Mouse (Mus musculus) liver, embryonic 11.5 days (tissue): ENCODE data around the gene Cnnm3. TPM values are rescaled to one million over a fixed set of nuclear protein-coding genes. Genes with fewer than 3 reads are reported as not detected.

Experiments
- ATAC-seq: fragments of 200-750 bp; cut with Nextera tagmentation; replicated peaks from 2 replicates; pipeline ENCODE4 v1.8.0; 2017; ENCODE audit warnings: moderate number of reproducible peaks, mild to moderate bottlenecking, moderate TSS enrichment, moderate library complexity; ENCODE audit not compliant: low FRiP score
- DNase-seq: peaks from one replicate; pipeline ENCODE4 v3.0.0-alpha.2; 2017; ENCODE audit warnings: low spot score
- H3K27ac ChIP-seq: fragments of 300-500 bp; sonication (generic); 2 replicates; pipeline ENCODE4 v1.5.1; 2014; ENCODE audit warnings: mild to moderate bottlenecking, low read depth, low read length, control low read depth
- H3K27me3 ChIP-seq: fragments of 300-500 bp; sonication (generic); replicated peaks from 2 replicates; pipeline ENCODE4 v1.6.1; 2014; ENCODE audit warnings: low read length, mixed read lengths; ENCODE audit not compliant: control insufficient read depth, insufficient read depth
- H3K36me3 ChIP-seq: fragments of 300-500 bp; sonication (generic); 2 replicates; pipeline ENCODE4 v1.6.1; 2014; ENCODE audit warnings: mild to moderate bottlenecking, low read length, moderate library complexity, mixed read lengths; ENCODE audit not compliant: control insufficient read depth, insufficient read depth
- H3K4me1 ChIP-seq: fragments of 300-500 bp; sonication (generic); replicated peaks from 2 replicates; pipeline ENCODE4 v1.6.1; 2014; ENCODE audit warnings: low read length, mixed read lengths; ENCODE audit not compliant: control insufficient read depth, insufficient read depth
- H3K4me2 ChIP-seq: fragments of 300-500 bp; sonication (generic); 2 replicates; pipeline ENCODE4 v1.6.1; 2014; ENCODE audit warnings: mild to moderate bottlenecking, control low read depth, moderate library complexity
- H3K4me3 ChIP-seq: fragments of 300-500 bp; sonication (generic); 2 replicates; pipeline ENCODE4 v1.5.1; 2014; ENCODE audit warnings: low read depth, low read length, control low read depth
- H3K9ac ChIP-seq: fragments of 300-500 bp; sonication (generic); 2 replicates; pipeline ENCODE4 v1.6.1; 2014; ENCODE audit warnings: low read depth, low read length, control low read depth
- H3K9me3 ChIP-seq: fragments of 300-500 bp; sonication (generic); 2 replicates; pipeline ENCODE4 v1.6.1; 2016; ENCODE audit warnings: low read length, inconsistent platforms, mixed read lengths; ENCODE audit not compliant: control insufficient read depth
- WGBS: fragments of 180-500 bp; shearing (Covaris S2); extraction: QIAGEN DNeasy Blood & Tissue Kit; methylation state at CpG from one replicate; pipeline ENCODE4 v1.1.7; 2014; 5-methylcytosine and 5-hydroxymethylcytosine counted together
- polyA plus RNA-seq: library from polyadenylated mRNA; unstranded; fragments of >200 nt; fragmentation: Nextera tagmentation; extraction: Ambion mirVana; gene quantifications from 2 replicates; pipeline ENCODE4 v1.2.1, GENCODE M21; 2014

The Cnnm3 gene
- polyA plus RNA-seq, 1 experiment from 2014 or later = 3.3 TPM

GRCm38 (mm10) chr1:36475480-36476110 lies 36.1 kb upstream of the Cnnm3 start:
- no peak overlapping the region for H3K4me3 ChIP-seq
- H3K4me2 ChIP-seq = peak overlapping the region; percentile 17; the same call in 1 of the 2 replicates
- H3K9me3 ChIP-seq = no peaks in the 10 kb centered on the region
- peaks cover 41% of the 10 kb centered on the region for H3K4me1 ChIP-seq
- no peak overlapping the region for H3K27ac ChIP-seq
- H3K36me3 ChIP-seq = no peaks in the 10 kb centered on the region
- WGBS = 53% methylated on average over 8 of the region's 8 CpGs
- H3K27me3 ChIP-seq = 0 out of 2 replicates have a peak, but pooled peaks cover 5% of the 10 kb centered on the region
- ATAC-seq (no peak), DNase-seq (no peak)
- H3K9ac ChIP-seq = no peak overlapping the region

DNA sequence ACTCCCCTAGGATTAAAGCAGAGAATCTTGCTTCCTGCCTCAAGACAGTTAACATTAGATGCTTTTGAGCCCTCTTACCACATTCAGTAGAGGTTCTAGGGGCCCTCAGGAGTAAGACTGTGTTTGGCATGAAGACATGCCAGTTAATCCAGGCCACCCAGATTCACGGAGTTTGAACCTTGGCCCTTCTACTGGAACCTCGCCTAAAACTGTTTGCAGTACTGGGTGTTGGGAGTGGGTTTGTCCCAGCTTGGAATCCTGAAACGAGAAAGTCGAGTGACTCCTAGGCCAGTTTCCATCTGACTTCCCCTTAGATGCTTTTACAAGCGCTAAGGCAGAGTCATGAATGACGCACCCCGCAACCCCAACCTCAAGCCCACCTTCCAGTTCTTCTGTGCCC lies 35.2 kb upstream of the Cnnm3 start:
- Histone ChIP-seq H3K9me3 (no peaks in the 10 kb centered on the region), H3K27me3 (0 out of 2 replicates have a peak, but pooled peaks cover 5% of the 10 kb centered on the region), H3K4me3 (no peak overlapping the region), H3K4me2 (no peak overlapping the region), H3K36me3 (no peaks in the 10 kb centered on the region), H3K27ac (no peak overlapping the region), H3K9ac (no peak overlapping the region), H3K4me1 (peaks cover 41% of the 10 kb centered on the region)
- no peak for ATAC-seq
- DNase-seq = no peak
- WGBS = 70% methylated on average over 7 of the region's 7 CpGs

DNA sequence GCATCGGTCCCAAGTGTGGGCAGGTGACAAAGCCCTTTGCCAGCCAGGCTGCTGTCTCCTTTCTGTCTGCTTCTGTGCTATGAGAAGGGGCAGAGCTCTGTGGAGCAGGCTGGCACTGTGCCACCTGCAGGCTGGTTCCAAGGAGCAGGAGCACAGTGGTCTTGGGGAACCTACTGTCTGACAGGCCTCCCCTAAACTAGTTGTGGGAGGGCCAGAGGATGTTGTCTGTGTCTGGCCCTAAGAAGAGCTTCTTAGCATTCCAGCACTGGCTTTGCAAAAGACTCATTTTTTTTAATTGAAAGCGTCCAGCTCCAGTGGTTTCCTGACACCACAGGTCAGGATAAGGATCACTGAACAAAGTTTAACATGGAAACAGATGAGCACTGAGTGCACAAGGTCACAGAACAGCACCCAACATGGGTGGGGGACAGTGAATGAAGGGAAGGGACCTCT lies 33.3 kb upstream of the Cnnm3 start:
- H3K9ac ChIP-seq = no peak overlapping the region
- DNase-seq = no peak
- H3K27ac ChIP-seq = no peak overlapping the region
- no peaks in the 10 kb centered on the region for H3K27me3 ChIP-seq
- ATAC-seq = no peak
- H3K4me2 ChIP-seq = no peak overlapping the region
- 69% methylated on average over 2 of the region's 2 CpGs for WGBS
- H3K4me1 ChIP-seq = peaks cover 30% of the 10 kb centered on the region
- H3K9me3 ChIP-seq = no peaks in the 10 kb centered on the region
- H3K4me3 ChIP-seq = no peak overlapping the region
- H3K36me3 ChIP-seq = no peaks in the 10 kb centered on the region

DNA sequence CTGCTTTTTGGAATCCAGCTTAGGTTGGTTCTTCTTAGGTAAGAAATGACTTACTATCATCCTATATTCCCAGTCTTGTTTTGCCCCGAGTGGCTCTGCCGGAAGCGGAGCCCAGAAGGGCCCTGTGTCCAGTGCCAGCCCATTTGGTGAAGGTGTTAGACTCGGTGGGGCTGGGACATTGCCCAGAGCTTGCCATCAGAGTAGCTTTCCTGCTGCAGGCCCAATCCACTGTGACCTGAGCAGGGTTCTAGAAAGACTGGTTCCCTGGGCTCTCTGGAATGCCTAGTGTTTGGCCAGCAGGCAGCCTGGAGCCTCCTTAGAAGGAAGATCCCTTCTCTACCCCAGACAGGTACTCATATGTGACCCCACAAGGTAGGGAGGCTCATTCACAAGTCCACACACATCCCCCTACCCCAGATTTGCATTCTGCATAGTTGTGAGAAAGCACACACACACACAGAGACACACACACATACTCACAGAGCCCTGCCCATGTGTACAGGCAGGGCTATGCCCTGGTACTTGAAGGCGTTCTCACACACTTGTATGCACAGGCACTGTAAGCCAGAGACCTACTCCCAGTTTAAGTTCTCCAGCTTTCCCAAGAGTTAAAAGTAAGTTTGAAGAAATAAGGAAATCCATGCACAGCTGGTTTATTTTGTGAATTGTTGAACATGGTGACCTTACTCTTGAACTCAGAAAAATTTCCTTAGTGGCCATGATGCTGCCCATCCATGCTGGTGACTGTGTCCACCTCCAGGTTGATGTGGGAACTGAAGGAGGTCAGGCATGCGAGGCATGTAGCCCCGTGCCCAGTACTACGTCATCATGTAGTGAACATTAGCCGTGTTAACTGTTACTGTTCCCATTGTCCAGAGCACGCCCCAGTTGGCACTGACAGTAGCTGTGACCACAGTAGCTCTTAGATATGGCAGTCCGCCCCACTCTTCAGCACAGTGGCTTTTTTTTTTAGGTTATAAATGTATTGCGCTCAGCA lies 31.5 kb upstream of the Cnnm3 start:
- Histone ChIP-seq H3K4me1 (peaks cover 14% of the 10 kb centered on the region), H3K9me3 (no peaks in the 10 kb centered on the region), H3K4me2 (no peak overlapping the region), H3K27me3 (no peaks in the 10 kb centered on the region), H3K36me3 (no peaks in the 10 kb centered on the region), H3K4me3 (no peak overlapping the region), H3K27ac (no peak overlapping the region), H3K9ac (no peak overlapping the region)
- DNase-seq (no peak), ATAC-seq (no peak)
- 87% methylated on average over 12 of the region's 12 CpGs for WGBS

- Histone ChIP-seq H3K36me3 (no peaks in the 10 kb centered on the region), H3K4me2 (no peak overlapping the region), H3K9ac (no peak overlapping the region), H3K9me3 (no peaks in the 10 kb centered on the region), H3K27me3 (no peaks in the 10 kb centered on the region), H3K27ac (no peak overlapping the region), H3K4me1 (peaks cover 2% of the 10 kb centered on the region), H3K4me3 (no peak overlapping the region)
- DNase-seq (no peak), ATAC-seq (no peak)
- 66% methylated on average over 4 of the region's 4 CpGs for WGBS
Observed at GRCm38 (mm10) chr1:36483825-36484224, 27.8 kb upstream of the Cnnm3 start.

DNA sequence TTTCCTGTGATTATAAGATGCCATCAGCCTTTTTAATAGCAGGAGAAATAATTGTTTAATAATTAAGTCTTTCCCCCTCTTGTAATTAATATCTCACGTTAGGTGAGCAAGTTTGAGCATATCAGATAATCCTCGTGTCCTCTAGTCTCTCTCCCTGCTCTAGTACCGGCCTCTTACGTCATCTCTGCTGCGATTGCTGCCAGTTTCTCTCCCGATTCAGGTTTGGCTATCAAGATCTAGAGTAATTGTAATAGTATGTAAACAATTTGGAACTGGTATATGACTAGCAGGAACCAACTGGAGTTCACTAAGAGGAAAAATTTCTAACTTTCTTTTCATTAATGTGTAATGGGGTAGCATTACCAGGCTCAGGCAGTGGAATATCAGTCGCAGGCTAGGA lies 26.6 kb upstream of the Cnnm3 start:
- no peaks in the 10 kb centered on the region for H3K36me3 ChIP-seq
- DNase-seq (no peak), ATAC-seq (no peak)
- no peak overlapping the region for H3K4me2 ChIP-seq
- peaks cover 2% of the 10 kb centered on the region for H3K4me1 ChIP-seq
- 77% methylated on average over 7 of the region's 7 CpGs for WGBS
- H3K9me3 ChIP-seq = no peaks in the 10 kb centered on the region
- no peak overlapping the region for H3K9ac ChIP-seq
- no peaks in the 10 kb centered on the region for H3K27me3 ChIP-seq
- H3K4me3 ChIP-seq = no peak overlapping the region
- H3K27ac ChIP-seq = no peak overlapping the region

- Histone ChIP-seq H3K9me3 (no peaks in the 10 kb centered on the region), H3K27ac (no peak overlapping the region), H3K36me3 (no peaks in the 10 kb centered on the region), H3K4me3 (no peak overlapping the region), H3K4me1 (peaks cover 2% of the 10 kb centered on the region; the same call in 1 of the 2 replicates), H3K9ac (no peak overlapping the region), H3K27me3 (no peaks in the 10 kb centered on the region), H3K4me2 (no peak overlapping the region)
- 84% methylated on average over 9 of the region's 9 CpGs for WGBS
- ATAC-seq (no peak), DNase-seq (no peak)
Observed at GRCm38 (mm10) chr1:36487111-36487510, 24.6 kb upstream of the Cnnm3 start.

- H3K36me3 ChIP-seq = no peaks in the 10 kb centered on the region
- no peaks in the 10 kb centered on the region for H3K4me1 ChIP-seq
- DNase-seq (no peak), ATAC-seq (no peak)
- 80% methylated on average over 6 of the region's 6 CpGs for WGBS
- no peaks in the 10 kb centered on the region for H3K9me3 ChIP-seq
- H3K9ac ChIP-seq = no peak overlapping the region
- H3K27ac ChIP-seq = no peak overlapping the region
- no peak overlapping the region for H3K4me2 ChIP-seq
- H3K27me3 ChIP-seq = no peaks in the 10 kb centered on the region
- no peak overlapping the region for H3K4me3 ChIP-seq
Observed at GRCm38 (mm10) chr1:36489661-36490060, 22.0 kb upstream of the Cnnm3 start.
